Mouse (Mus musculus) lung, adult 2 months (tissue): Measurements from ENCODE around the gene Tatdn3.

ENCODE experiments used
- CTCF ChIP-seq: fragments of 200-500 bp; IDR thresholded peaks from 2 replicates; pipeline ENCODE4 v1.5.1; 2011; ENCODE audit warnings: mild to moderate bottlenecking, low read length, control low read depth; ENCODE audit not compliant: insufficient read depth
- POLR2A ChIP-seq: fragments of 200-500 bp; IDR thresholded peaks from 2 replicates; pipeline ENCODE4 v1.6.1; 2011; ENCODE audit warnings: low read depth, mild to moderate bottlenecking, control low read depth, low read length, borderline replicate concordance; ENCODE audit errors: extremely low read depth

DNA sequence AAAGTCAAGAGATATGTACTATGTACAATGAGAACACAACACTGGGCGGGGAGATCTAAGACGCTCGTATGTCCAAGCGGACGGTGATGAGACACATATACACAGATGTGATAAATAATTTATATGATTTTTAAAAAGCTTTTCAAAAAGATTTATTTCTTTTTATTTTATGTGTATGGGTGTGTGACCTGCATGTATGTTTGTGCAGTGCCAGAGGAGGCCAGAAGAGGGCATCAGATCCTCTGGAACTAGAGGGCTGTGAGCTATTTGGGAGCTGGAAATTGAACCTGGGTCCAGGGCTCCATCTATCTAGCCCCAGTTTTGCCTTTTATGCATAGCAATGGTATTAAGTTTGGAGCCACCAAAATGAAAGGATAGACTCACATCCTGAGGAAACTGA lies 54.0 kb downstream of the Tatdn3 start:
- TF ChIP-seq CTCF (0 out of 2 replicates have a peak, but pooled peaks have one; percentile 17), POLR2A (no peak)
